Mouse (Mus musculus) brain, adult 10 weeks (tissue): Measurements from ENCODE around the gene Wdr35. TPM values are rescaled to one million over a fixed set of nuclear protein-coding genes. Genes with fewer than 3 reads are reported as not detected.

Source experiments
- polyA plus RNA-seq: library from polyadenylated mRNA; stranded (reverse); fragments of 350-450 nt; fragmentation: Illumina TruSeq; extraction: RNeasy Lipid Tissue Mini Kit (QIAGEN cat#74804); gene quantifications from one replicate; pipeline ENCODE4 v1.2.3, GENCODE M21; 2015; ENCODE audit warnings: low read depth, low replicate concordance

Gene Wdr35
- polyA plus RNA-seq = 22.7 TPM

DNA sequence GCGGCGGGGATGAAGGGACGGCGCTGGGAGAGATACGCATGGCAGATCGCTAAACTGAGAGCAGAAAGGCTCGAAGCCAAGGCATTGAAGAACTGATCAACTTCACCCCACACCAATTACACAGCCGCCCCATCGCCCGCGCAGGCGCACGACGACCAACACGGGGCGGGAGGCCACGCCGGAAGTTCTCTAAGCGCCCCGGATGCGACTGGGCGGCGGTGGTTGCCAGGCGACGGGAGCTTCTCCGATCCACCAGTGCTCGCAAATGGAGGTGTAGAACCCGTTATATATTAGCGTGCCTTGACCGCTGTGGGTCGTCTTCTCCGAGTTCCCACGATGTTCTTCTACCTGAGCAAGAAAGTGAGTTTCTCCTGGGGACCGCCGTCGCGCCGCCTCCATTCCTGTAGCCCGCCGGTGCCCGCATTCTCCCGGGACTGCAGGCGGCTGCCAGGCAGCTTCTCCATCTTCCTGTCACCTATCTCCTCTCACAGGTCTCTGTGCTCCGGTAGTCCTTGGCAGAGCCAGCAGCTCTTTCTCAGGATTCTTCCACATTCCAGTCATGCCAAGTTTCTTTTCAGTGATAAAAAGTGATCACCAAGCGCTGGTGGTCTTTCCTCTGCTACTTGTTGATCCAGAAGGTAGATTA, at the start of gene Wdr35:
TSS of gene Wdr35 (plus strand) at position 73 of the 646 bp plus-strand sequence.

GRCm38 (mm10) chr12:8947714-8948464, 25.8 kb upstream of the Wdr35 start, which contains the start of gene Matn3:
Gene Matn3 (plus strand): TSS chr12:8947929.

DNA sequence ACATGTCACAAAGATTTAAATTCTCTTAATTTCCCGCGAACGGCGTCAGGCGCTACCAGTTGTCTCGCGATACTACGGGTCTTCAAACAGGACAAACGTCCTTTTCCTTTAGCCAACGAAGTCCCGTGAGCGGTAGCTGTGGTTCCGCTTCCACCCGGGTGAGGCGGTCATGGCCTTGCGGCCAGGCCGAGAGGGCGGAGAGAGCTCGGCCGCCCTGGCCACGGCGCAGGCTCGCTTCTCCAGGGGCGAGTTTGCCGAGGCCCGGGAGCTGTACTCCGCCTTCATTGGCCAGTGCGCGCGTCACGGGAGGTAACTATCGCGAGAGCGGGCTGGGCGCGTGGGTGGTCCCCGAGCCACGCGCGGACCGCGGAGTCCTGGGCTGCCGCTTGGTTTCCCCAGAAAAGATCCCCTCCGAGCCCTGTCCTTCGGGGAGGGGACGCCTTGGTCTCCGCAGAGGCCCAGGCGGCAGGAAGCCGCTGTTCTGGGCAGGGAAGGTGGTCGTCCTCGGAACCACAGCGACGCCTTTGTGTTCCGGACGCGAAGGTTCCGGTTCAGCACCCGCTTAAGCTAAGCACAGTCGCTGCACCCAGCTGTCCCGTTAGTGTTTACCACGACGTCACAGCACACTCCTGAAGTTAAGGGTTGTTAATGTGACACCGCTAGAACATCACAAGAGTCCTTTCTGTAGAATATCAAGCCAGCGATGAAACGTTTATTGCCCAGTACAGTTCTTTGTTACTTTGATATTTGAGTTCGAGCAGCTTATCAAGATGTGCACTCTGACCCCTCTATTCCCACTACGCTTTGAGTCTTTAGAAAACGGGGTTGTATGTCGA, 56.4 kb downstream of the Wdr35 start, which contains the start of gene Ttc32:
TSS of gene Ttc32 (plus strand) at position 110 of the 836 bp plus-strand sequence.

Other genes with a start within 250 kb of the Wdr35 start
- 1.2 TPM for gene Sdc1, start 202.6 kb upstream of the Wdr35 start, polyA plus RNA-seq
- gene Laptm4a, start 52.2 kb upstream of the Wdr35 start, polyA plus RNA-seq = 306 TPM
- gene Matn3, start 26.0 kb upstream of the Wdr35 start, polyA plus RNA-seq = not detected
- gene Ttc32, start 56.1 kb downstream of the Wdr35 start, polyA plus RNA-seq = 6.7 TPM